In genomic region chr12:52398511-52398975, GRCm38 (mm10) we compare ENCODE assay signal across 21 mouse cellular contexts.
A peak's percentile ranks its signal among the peaks of the same experiment; 100 is the strongest.
DNase-seq lines count a peak whose midpoint lies in the region; ATAC-seq and TF ChIP-seq lines count a peak whose summit lies in the region.
"Had no signal": no experiment of that assay in that cellular context is flagged by ENCODE, and none has a peak within 500 bp of the region (broad histone marks: within the 10 kb centered on the region; RNA-seq: fewer than 3 reads in every experiment).

No protein-coding gene starts in this region.

- no peak for TF ChIP-seq CTCF in kidney, adult 2 months (conservative IDR thresholded peaks at IDR 0.05; ENCODE audit: insufficient read depth, insufficient read length, low read depth, low read length)
- TF ChIP-seq CTCF in lung, embryonic 14.5 days (IDR thresholded peaks at IDR 0.05; ENCODE audit: low read depth): no peak
- no peak for TF ChIP-seq CTCF in lung, adult 2 months (IDR thresholded peaks at IDR 0.05; ENCODE audit: insufficient read depth, low read length)

- H3K4me2 ChIP-seq in lung, embryonic 14.5 days: no peak overlapping the region
- H3K4me2 ChIP-seq: embryonic facial prominence, embryonic 12.5 days; hindbrain, embryonic 12.5 days; liver, embryonic 15.5 days had no signal

- no peaks in the 10 kb centered on the region for H3K9me3 ChIP-seq in lung, embryonic 14.5 days (ENCODE audit: low read depth, low read length)
- H3K9me3 ChIP-seq: embryonic facial prominence, embryonic 12.5 days; hindbrain, embryonic 12.5 days; liver, embryonic 15.5 days had no signal

- H3K4me1 ChIP-seq in kidney, adult 2 months (ENCODE audit: control insufficient read depth, insufficient read depth, low read length): peaks cover 6% of the 10 kb centered on the region
- 0 out of 2 replicates have a peak, but pooled peaks cover 2% of the 10 kb centered on the region for H3K4me1 ChIP-seq in lung, embryonic 14.5 days (ENCODE audit: insufficient read depth)
- no peaks in the 10 kb centered on the region; the same call in 1 of the 2 replicates for H3K4me1 ChIP-seq in lung, adult 2 months (ENCODE audit: control insufficient read depth, insufficient read depth, low read length)

- ATAC-seq in lung, embryonic 14.5 days (ENCODE audit: insufficient read depth): no peak
- no peak for ATAC-seq in erythroid progenitor cell, adult 5-6 weeks (replicated peaks; ENCODE audit: low FRiP score, poor library complexity, severe bottlenecking)
- ATAC-seq: forebrain, embryonic 16.5 days; inflammation-experienced regulatory T-cells, adult 6 months had no signal

- no peak overlapping the region for H3K4me3 ChIP-seq in kidney, adult 2 months (ENCODE audit: insufficient read depth, low read depth, low read length)
- no peak overlapping the region for H3K4me3 ChIP-seq in lung, embryonic 14.5 days (ENCODE audit: low read depth, low read length)
- H3K4me3 ChIP-seq in lung, adult 2 months (replicated peaks; ENCODE audit: extremely low read depth, low read depth, low read length): no peak overlapping the region
- H3K4me3 ChIP-seq: embryonic facial prominence, embryonic 12.5 days; erythroblast, embryonic 14.5 days; hindbrain, embryonic 12.5 days; liver, embryonic 15.5 days; myocyte had no signal

- WGBS in kidney, adult 2 months: 43% methylated on average over 6 of the region's 6 CpGs
- 52% methylated on average over 6 of the region's 6 CpGs for WGBS in lung, embryonic 14.5 days
- 52% methylated on average over 6 of the region's 6 CpGs for WGBS in lung, adult 2 months

- peak overlapping the region; percentile 33; the same call in 1 of the 2 replicates for H3K27ac ChIP-seq in kidney, adult 2 months (ENCODE audit: insufficient read depth, low read depth, low read length)
- no peak overlapping the region for H3K27ac ChIP-seq in lung, embryonic 14.5 days (ENCODE audit: low read depth)
- H3K27ac ChIP-seq: embryonic facial prominence, embryonic 12.5 days; hindbrain, embryonic 12.5 days; liver, embryonic 15.5 days had no signal

- peak; percentile 36 to 44 for DNase-seq in heart, adult 18-20 months
- DNase-seq in heart, postnatal 4 days: no peak
- DNase-seq in kidney, adult 2 months: no peak
- DNase-seq in kidney, postnatal 4 days: no peak
- peak; percentile 26 for DNase-seq in lung, embryonic 14.5 days
- no peak for DNase-seq in lung, adult 2 months
- DNase-seq: adrenal gland, postnatal 25 days; cerebellum, adult 11 months; cerebellum, postnatal 10 days; gastrocnemius, postnatal 36 days; lung, postnatal 14 days; midbrain, embryonic 14.5 days; thymus, postnatal 36 days had no signal

- no peaks in the 10 kb centered on the region for H3K27me3 ChIP-seq in kidney, adult 2 months (replicated peaks; ENCODE audit: control insufficient read depth, insufficient read depth, low read length)
- H3K27me3 ChIP-seq in lung, embryonic 14.5 days (ENCODE audit: insufficient read depth, low read length): no peaks in the 10 kb centered on the region
- H3K27me3 ChIP-seq: embryonic facial prominence, embryonic 12.5 days; hindbrain, embryonic 12.5 days; liver, embryonic 15.5 days had no signal

- no peaks in the 10 kb centered on the region for H3K36me3 ChIP-seq in kidney, adult 2 months (ENCODE audit: control insufficient read depth, insufficient read depth, low read length)
- no peaks in the 10 kb centered on the region for H3K36me3 ChIP-seq in lung, embryonic 14.5 days (ENCODE audit: insufficient read depth)
- H3K36me3 ChIP-seq: embryonic facial prominence, embryonic 12.5 days; hindbrain, embryonic 12.5 days; liver, embryonic 15.5 days had no signal

- H3K9ac ChIP-seq in lung, embryonic 14.5 days: no peak overlapping the region
- H3K9ac ChIP-seq: embryonic facial prominence, embryonic 12.5 days; hindbrain, embryonic 12.5 days; liver, embryonic 15.5 days had no signal

- TF ChIP-seq POLR2A in kidney, adult 2 months (IDR thresholded peaks at IDR 0.05; ENCODE audit: low read depth, low read length): no peak
- no peak for TF ChIP-seq POLR2A in lung, adult 2 months (IDR thresholded peaks at IDR 0.05; ENCODE audit: borderline replicate concordance, extremely low read depth, low read depth, low read length)

Comparison
In these comparisons a context has a peak if more than half of its experiments do, and no peak if none do; other contexts are left out.
1. DNase-seq: peak in heart, adult 18-20 months (2 of 2) and lung, embryonic 14.5 days (single experiment); none in heart, postnatal 4 days (single experiment), kidney, adult 2 months (single experiment), kidney, postnatal 4 days (0 of 2) and lung, adult 2 months (single experiment).